Comparison of ENCODE assay signal across 16 mouse cellular contexts in genomic region chr3:141003561-141003960, GRCm38 (mm10).
"Had no signal": no experiment of that assay in that cellular context is flagged by ENCODE, and none has a peak within 500 bp of the region (broad histone marks: within the 10 kb centered on the region; RNA-seq: fewer than 3 reads in every experiment).

No protein-coding gene starts in this region.

- H3K27ac ChIP-seq: kidney, embryonic 15.5 days; limb, embryonic 12.5 days; limb, embryonic 15.5 days; liver, embryonic 14.5 days; macrophage; midbrain, embryonic 12.5 days; midbrain, embryonic 15.5 days; neural tube, embryonic 12.5 days had no signal

- H3K4me3 ChIP-seq: kidney, embryonic 15.5 days; limb, embryonic 12.5 days; limb, embryonic 15.5 days; midbrain, embryonic 12.5 days; midbrain, embryonic 15.5 days; neural tube, embryonic 12.5 days had no signal

- ATAC-seq: liver, postnatal 0 days; lung, postnatal 0 days; midbrain, embryonic 15.5 days had no signal

- DNase-seq: kidney, adult 8-10 months; kidney, postnatal 25 days; left cerebral cortex, postnatal 4 days; liver, postnatal 0 days; lung, embryonic 14.5 days; thymus, adult 18-20 months; thymus, postnatal 4 days had no signal

- H3K27me3 ChIP-seq: kidney, embryonic 15.5 days; limb, embryonic 12.5 days; limb, embryonic 15.5 days; midbrain, embryonic 12.5 days; midbrain, embryonic 15.5 days; neural tube, embryonic 12.5 days had no signal

- H3K4me1 ChIP-seq: kidney, embryonic 15.5 days; limb, embryonic 12.5 days; limb, embryonic 15.5 days; midbrain, embryonic 12.5 days; midbrain, embryonic 15.5 days; neural tube, embryonic 12.5 days had no signal
